Mouse (Mus musculus) liver, embryonic 18 days (tissue): ENCODE measurements around the gene Foxn4. TPM values are rescaled to one million over a fixed set of nuclear protein-coding genes. Genes with fewer than 3 reads are reported as not detected.

Experiments
- polyA plus RNA-seq: library from polyadenylated mRNA; depleted of rRNA; stranded (reverse); fragments of >200 nt; gene quantifications from 2 replicates; pipeline ENCODE4 v1.2.3, GENCODE M21; 2012; rRNA removed

Foxn4 gene
- polyA plus RNA-seq, result not detected in 2 replicates

DNA sequence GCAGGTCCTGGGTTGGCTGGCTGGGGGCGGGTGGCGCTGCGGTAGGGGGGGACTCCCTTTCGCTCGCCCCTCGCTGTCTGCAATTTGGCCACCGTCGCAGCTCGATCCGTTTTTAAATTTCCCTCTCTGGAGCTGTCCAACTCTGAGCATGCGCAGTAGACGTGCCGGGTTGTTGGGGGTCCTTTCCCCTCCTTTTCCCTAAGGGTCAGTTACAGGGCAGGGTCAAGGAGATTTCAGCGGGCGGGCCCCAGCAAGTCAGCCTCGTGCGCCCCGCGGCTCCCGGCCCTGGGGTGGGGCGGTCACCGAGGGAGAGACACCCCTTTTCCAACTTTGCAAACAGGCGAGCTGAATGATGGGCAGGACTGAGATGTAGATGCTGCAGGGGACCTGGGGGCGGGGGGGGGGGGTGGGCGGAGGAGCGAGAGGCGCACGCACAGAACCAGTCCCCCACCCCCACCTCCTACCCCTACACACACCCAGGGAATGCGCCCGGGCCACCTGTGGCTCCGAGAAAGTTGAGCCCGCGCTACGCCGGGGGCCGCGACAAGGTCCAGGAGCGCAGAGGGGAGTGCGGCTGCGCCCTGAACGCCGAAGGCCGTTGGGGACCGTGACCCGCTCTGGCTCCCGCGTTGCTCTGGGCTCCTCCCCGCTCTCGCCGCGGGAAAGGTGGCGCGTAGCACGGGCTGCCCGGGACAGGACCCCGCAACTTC lies at the start of gene Foxn4:
TSS of gene Foxn4 (minus strand) at position 115 of the 710 bp plus-strand sequence.

DNA sequence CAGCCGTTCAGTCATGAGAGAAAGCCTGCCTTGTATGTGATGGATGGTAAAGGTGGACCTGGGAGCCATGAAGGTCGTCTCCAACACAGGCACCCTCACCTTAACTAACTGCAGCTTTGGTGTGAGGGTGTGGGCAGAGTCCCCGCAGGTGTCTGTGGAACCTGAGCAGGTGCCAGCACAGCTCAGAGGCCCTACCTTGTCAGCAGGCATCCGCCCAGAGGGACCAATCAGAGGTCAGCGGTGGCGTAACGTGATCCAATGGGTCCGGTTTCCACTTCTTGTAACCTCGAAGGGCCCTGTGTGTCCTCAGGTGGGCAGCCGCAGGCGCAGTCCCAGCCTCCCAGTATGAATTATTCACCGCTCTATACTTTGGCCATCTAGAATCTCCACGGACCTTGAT lies 15.3 kb upstream of the Foxn4 start, which contains the start of gene Myo1h:
TSS of gene Myo1h (plus strand) at position 293 of the 400 bp plus-strand sequence.

Other genes with a start within 250 kb of the Foxn4 start
- gene Usp30, start 208.3 kb downstream of the Foxn4 start, polyA plus RNA-seq, result 5.8 and 6.5 TPM in 2 replicates
- gene Svop, start 182.2 kb downstream of the Foxn4 start, polyA plus RNA-seq, result 0.02 TPM in 2 replicates
- 6.4 TPM in 2 replicates for gene Alkbh2, start 145.6 kb downstream of the Foxn4 start, polyA plus RNA-seq
- 7.1 and 8.7 TPM in 2 replicates for gene Ung, start 143.4 kb downstream of the Foxn4 start, polyA plus RNA-seq
- gene Acacb, start 127.3 kb downstream of the Foxn4 start, polyA plus RNA-seq, result 7.0 and 9.6 TPM in 2 replicates
- gene Myo1h, start 15.4 kb upstream of the Foxn4 start, polyA plus RNA-seq, result 1.0 and 1.4 TPM in 2 replicates
- gene Kctd10, start 106.7 kb upstream of the Foxn4 start, polyA plus RNA-seq, result 18.4 and 18.6 TPM in 2 replicates
- 12.9 and 15.3 TPM in 2 replicates for gene Ube3b, start 106.8 kb upstream of the Foxn4 start, polyA plus RNA-seq
- 9.4 and 9.6 TPM in 2 replicates for gene Mmab, start 170.3 kb upstream of the Foxn4 start, polyA plus RNA-seq
- gene Mvk, start 170.5 kb upstream of the Foxn4 start, polyA plus RNA-seq, result 15.7 and 16.0 TPM in 2 replicates